Mouse (Mus musculus) liver, embryonic 11.5 days (tissue): Measurements from ENCODE around the gene Rcl1. TPM values are rescaled to one million over a fixed set of nuclear protein-coding genes. Genes with fewer than 3 reads are reported as not detected.

ENCODE experiments used
- ATAC-seq: fragments of 200-750 bp; cut with Nextera tagmentation; replicated peaks from 2 replicates; pipeline ENCODE4 v1.8.0; 2017; ENCODE audit warnings: moderate number of reproducible peaks, mild to moderate bottlenecking, moderate TSS enrichment, moderate library complexity; ENCODE audit not compliant: low FRiP score
- DNase-seq: peaks from one replicate; pipeline ENCODE4 v3.0.0-alpha.2; 2017; ENCODE audit warnings: low spot score
- H3K27ac ChIP-seq: fragments of 300-500 bp; sonication (generic); 2 replicates; pipeline ENCODE4 v1.5.1; 2014; ENCODE audit warnings: mild to moderate bottlenecking, low read depth, low read length, control low read depth
- H3K27me3 ChIP-seq: fragments of 300-500 bp; sonication (generic); replicated peaks from 2 replicates; pipeline ENCODE4 v1.6.1; 2014; ENCODE audit warnings: low read length, mixed read lengths; ENCODE audit not compliant: control insufficient read depth, insufficient read depth
- H3K36me3 ChIP-seq: fragments of 300-500 bp; sonication (generic); 2 replicates; pipeline ENCODE4 v1.6.1; 2014; ENCODE audit warnings: mild to moderate bottlenecking, low read length, moderate library complexity, mixed read lengths; ENCODE audit not compliant: control insufficient read depth, insufficient read depth
- H3K4me1 ChIP-seq: fragments of 300-500 bp; sonication (generic); replicated peaks from 2 replicates; pipeline ENCODE4 v1.6.1; 2014; ENCODE audit warnings: low read length, mixed read lengths; ENCODE audit not compliant: control insufficient read depth, insufficient read depth
- H3K4me2 ChIP-seq: fragments of 300-500 bp; sonication (generic); 2 replicates; pipeline ENCODE4 v1.6.1; 2014; ENCODE audit warnings: mild to moderate bottlenecking, control low read depth, moderate library complexity
- H3K4me3 ChIP-seq: fragments of 300-500 bp; sonication (generic); 2 replicates; pipeline ENCODE4 v1.5.1; 2014; ENCODE audit warnings: low read depth, low read length, control low read depth
- H3K9ac ChIP-seq: fragments of 300-500 bp; sonication (generic); 2 replicates; pipeline ENCODE4 v1.6.1; 2014; ENCODE audit warnings: low read depth, low read length, control low read depth
- H3K9me3 ChIP-seq: fragments of 300-500 bp; sonication (generic); 2 replicates; pipeline ENCODE4 v1.6.1; 2016; ENCODE audit warnings: low read length, inconsistent platforms, mixed read lengths; ENCODE audit not compliant: control insufficient read depth
- WGBS: fragments of 180-500 bp; shearing (Covaris S2); extraction: QIAGEN DNeasy Blood & Tissue Kit; methylation state at CpG from one replicate; pipeline ENCODE4 v1.1.7; 2014; 5-methylcytosine and 5-hydroxymethylcytosine counted together
- polyA plus RNA-seq: library from polyadenylated mRNA; unstranded; fragments of >200 nt; fragmentation: Nextera tagmentation; extraction: Ambion mirVana; gene quantifications from 2 replicates; pipeline ENCODE4 v1.2.1, GENCODE M21; 2014

Gene Rcl1
- polyA plus RNA-seq, 1 experiment from 2014 or later = 114 TPM

- H3K9me3 ChIP-seq = no peaks in the 10 kb centered on the region; the same call in 1 of the 2 replicates
- no peak for DNase-seq
- H3K4me3 ChIP-seq = no peak overlapping the region
- 83% methylated on average over 4 of the region's 4 CpGs for WGBS
- H3K27ac ChIP-seq = no peak overlapping the region
- H3K36me3 ChIP-seq = no peaks in the 10 kb centered on the region
- H3K4me2 ChIP-seq = no peak overlapping the region
- ATAC-seq = no peak
- H3K27me3 ChIP-seq = no peaks in the 10 kb centered on the region
- no peaks in the 10 kb centered on the region for H3K4me1 ChIP-seq
- H3K9ac ChIP-seq = no peak overlapping the region
Observed at GRCm38 (mm10) chr19:29163817-29164527, 62.8 kb downstream of the Rcl1 start.

GRCm38 (mm10) chr19:29164528-29165166 is 63.5 kb downstream of the Rcl1 start:
- Histone ChIP-seq H3K9ac (no peak overlapping the region), H3K27me3 (no peaks in the 10 kb centered on the region), H3K9me3 (no peaks in the 10 kb centered on the region), H3K36me3 (no peaks in the 10 kb centered on the region), H3K27ac (no peak overlapping the region), H3K4me3 (no peak overlapping the region), H3K4me1 (no peaks in the 10 kb centered on the region), H3K4me2 (no peak overlapping the region)
- ATAC-seq (no peak), DNase-seq (no peak)
- WGBS = 85% methylated on average over 7 of the region's 7 CpGs

- no peak overlapping the region for H3K4me2 ChIP-seq
- ATAC-seq (no peak), DNase-seq (no peak)
- no peaks in the 10 kb centered on the region for H3K4me1 ChIP-seq
- H3K4me3 ChIP-seq = no peak overlapping the region
- H3K9me3 ChIP-seq = no peaks in the 10 kb centered on the region
- 82% methylated on average over 6 of the region's 6 CpGs for WGBS
- H3K27ac ChIP-seq = no peak overlapping the region
- no peaks in the 10 kb centered on the region for H3K36me3 ChIP-seq
- H3K9ac ChIP-seq = no peak overlapping the region
- H3K27me3 ChIP-seq = no peaks in the 10 kb centered on the region
Observed at GRCm38 (mm10) chr19:29167938-29168337, 66.8 kb downstream of the Rcl1 start.

- Histone ChIP-seq H3K4me2 (no peak overlapping the region), H3K4me1 (peaks cover 2% of the 10 kb centered on the region; the same call in 1 of the 2 replicates)
- 62% methylated on average over 4 of the region's 4 CpGs for WGBS
Observed at GRCm38 (mm10) chr19:29180336-29180735, 79.2 kb downstream of the Rcl1 start.

GRCm38 (mm10) chr19:29182166-29182565 is 81.0 kb downstream of the Rcl1 start:
- WGBS = 76% methylated on average over 5 of the region's 5 CpGs
- Histone ChIP-seq H3K4me2 (no peak overlapping the region), H3K4me3 (no peak overlapping the region)

More at GRCm38 (mm10) chr19:29180336-29180735, 79.2 kb downstream of the Rcl1 start:
- Histone ChIP-seq H3K27ac (no peak overlapping the region), H3K4me3 (no peak overlapping the region), H3K36me3 (no peaks in the 10 kb centered on the region), H3K9me3 (no peaks in the 10 kb centered on the region), H3K9ac (no peak overlapping the region), H3K27me3 (no peaks in the 10 kb centered on the region)
- DNase-seq = no peak
- no peak for ATAC-seq

GRCm38 (mm10) chr19:29185122-29185521 is 83.9 kb downstream of the Rcl1 start:
- WGBS = 53% methylated on average over 7 of the region's 7 CpGs
- no peak overlapping the region for H3K4me2 ChIP-seq
- DNase-seq = no peak

More at GRCm38 (mm10) chr19:29182166-29182565, 81.0 kb downstream of the Rcl1 start:
- H3K27ac ChIP-seq = no peak overlapping the region
- H3K9me3 ChIP-seq = no peaks in the 10 kb centered on the region
- peaks cover 16% of the 10 kb centered on the region for H3K4me1 ChIP-seq
- H3K36me3 ChIP-seq = no peaks in the 10 kb centered on the region
- DNase-seq = no peak
- H3K9ac ChIP-seq = no peak overlapping the region
- H3K27me3 ChIP-seq = no peaks in the 10 kb centered on the region
- no peak for ATAC-seq

GRCm38 (mm10) chr19:29185552-29186232 is 84.5 kb downstream of the Rcl1 start:
- H3K27me3 ChIP-seq = no peaks in the 10 kb centered on the region
- H3K4me1 ChIP-seq = peaks cover 16% of the 10 kb centered on the region
- DNase-seq = no peak
- H3K36me3 ChIP-seq = no peaks in the 10 kb centered on the region
- no peak overlapping the region for H3K4me3 ChIP-seq
- no peak overlapping the region for H3K27ac ChIP-seq
- H3K9me3 ChIP-seq = no peaks in the 10 kb centered on the region
- WGBS = 48% methylated on average over 9 of the region's 9 CpGs
- ATAC-seq = no peak
- H3K9ac ChIP-seq = no peak overlapping the region
- H3K4me2 ChIP-seq = peak overlapping the region; percentile 21; the same call in 1 of the 2 replicates

More at GRCm38 (mm10) chr19:29185122-29185521, 83.9 kb downstream of the Rcl1 start:
- H3K27me3 ChIP-seq = no peaks in the 10 kb centered on the region
- H3K9ac ChIP-seq = no peak overlapping the region
- H3K4me1 ChIP-seq = peaks cover 16% of the 10 kb centered on the region
- ATAC-seq = no peak
- H3K27ac ChIP-seq = no peak overlapping the region
- no peaks in the 10 kb centered on the region for H3K9me3 ChIP-seq
- H3K4me3 ChIP-seq = no peak overlapping the region
- H3K36me3 ChIP-seq = no peaks in the 10 kb centered on the region

GRCm38 (mm10) chr19:29188879-29189278 is 87.7 kb downstream of the Rcl1 start:
- Histone ChIP-seq H3K27me3 (no peaks in the 10 kb centered on the region), H3K9me3 (no peaks in the 10 kb centered on the region), H3K9ac (no peak overlapping the region), H3K4me3 (no peak overlapping the region), H3K4me1 (peaks cover 16% of the 10 kb centered on the region), H3K36me3 (no peaks in the 10 kb centered on the region), H3K27ac (no peak overlapping the region), H3K4me2 (no peak overlapping the region)
- DNase-seq = no peak
- ATAC-seq = no peak
- 80% methylated on average over 2 of the region's 2 CpGs for WGBS
